Mouse (Mus musculus) kidney, postnatal 25 days (tissue): ENCODE data around the gene Ugcg.
"Not testable (repeated sequence)": the region's sequence is repeated elsewhere in the genome, so short reads cannot be mapped to it uniquely, and the experiment has no call there.

Experiments
- DNase-seq, 2 experiments: peaks; one replicate each; pipeline ENCODE4 v3.0.0; 2021; ENCODE audit warnings: mixed read lengths in 2 of 2

Gene Ugcg

DNA sequence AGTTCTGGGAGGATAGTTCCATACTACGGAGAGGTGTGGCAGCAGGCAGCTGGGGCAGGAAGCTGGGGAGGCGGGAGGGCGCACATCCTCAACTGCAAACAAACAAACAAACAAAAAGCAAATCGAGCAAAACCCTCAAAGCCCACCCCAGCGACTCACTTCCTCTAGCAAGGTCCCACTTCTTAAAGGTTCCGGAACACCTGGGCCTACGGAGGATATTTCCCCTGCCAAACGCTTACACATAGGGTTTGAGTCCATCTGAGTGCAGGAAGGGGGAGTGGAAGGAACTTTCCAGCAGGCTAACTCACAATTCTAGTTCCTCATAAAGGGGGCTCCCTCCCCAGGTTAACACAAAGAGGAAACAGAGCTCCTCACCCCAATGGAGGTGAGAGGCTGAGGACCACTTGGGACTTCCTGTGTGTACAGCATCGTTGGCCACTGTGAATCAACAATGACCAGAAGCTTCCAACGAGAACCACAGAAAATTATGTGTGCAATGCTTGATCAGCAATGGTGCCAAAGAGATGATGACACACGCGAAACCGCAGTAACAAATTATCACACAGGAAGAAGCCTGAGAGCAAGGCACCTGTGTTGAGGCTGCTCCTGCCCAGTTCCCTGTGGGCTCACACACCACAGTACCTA, 71.9 kb downstream of the Ugcg start:
- DNase-seq = no peak

- not testable (repeated sequence) for DNase-seq
Measured at GRCm38 (mm10) chr4:59261582-59261981, 72.5 kb downstream of the Ugcg start.

- no peak for DNase-seq
Measured at GRCm38 (mm10) chr4:59262156-59262555, 73.1 kb downstream of the Ugcg start.

GRCm38 (mm10) chr4:59263418-59263817, 74.4 kb downstream of the Ugcg start:
- DNase-seq = no peak

- no peak for DNase-seq
Measured at GRCm38 (mm10) chr4:59264611-59265095, 75.6 kb downstream of the Ugcg start.

- no peak for DNase-seq
Measured at GRCm38 (mm10) chr4:59265182-59265581, 76.1 kb downstream of the Ugcg start.

DNA sequence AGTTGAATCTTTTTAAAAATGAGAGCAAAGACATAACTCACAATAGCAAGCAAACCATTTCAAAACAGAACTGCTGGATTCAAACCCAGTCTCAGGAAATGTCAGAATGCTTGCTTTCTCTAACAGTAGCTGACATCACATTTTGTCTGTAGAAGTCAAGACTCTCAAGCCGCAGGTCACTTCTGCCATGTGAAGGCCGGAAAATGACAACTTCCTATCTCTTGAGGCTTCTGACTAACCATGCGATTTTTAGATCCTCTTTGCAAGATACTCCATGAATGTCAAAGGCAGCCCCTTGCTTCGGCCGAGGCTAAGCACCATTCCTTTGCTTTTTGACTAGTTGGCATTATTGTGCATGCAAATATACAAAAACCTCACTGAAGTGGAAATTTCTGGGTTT, 76.6 kb downstream of the Ugcg start:
- no peak for DNase-seq
